Mouse (Mus musculus): ENCODE data around the gene Thap4. TPM values are rescaled to one million over a fixed set of nuclear protein-coding genes. Genes with fewer than 3 reads are reported as not detected.

Thap4 gene
- 28.8 TPM for polyA plus RNA-seq (2014; fragmentation: Illumina TruSeq; extraction: RNeasy Lipid Tissue Mini Kit (QIAGEN cat#74804); ENCODE audit: insufficient read depth, low read depth, low replicate concordance)

GRCm38 (mm10) chr1:93754573-93755290 is at the start of gene Thap4:
TSS of gene Thap4 (minus strand) at chr1:93754864.

GRCm38 (mm10) chr1:93803556-93804507 is 49.2 kb upstream of the Thap4 start, which contains the start of gene Ing5:
TSS of gene Ing5 (plus strand) at chr1:93803965.

GRCm38 (mm10) chr1:93801741-93802238 is 47.1 kb upstream of the Thap4 start, which contains the start of gene Dtymk:
TSS of gene Dtymk (minus strand) at chr1:93801934.

GRCm38 (mm10) chr1:93751290-93751689 is 3.4 kb downstream of the Thap4 start, which contains the start of gene Atg4b:
TSS of gene Atg4b (plus strand) at chr1:93751500.

GRCm38 (mm10) chr1:93685401-93686244 is 69.0 kb downstream of the Thap4 start, which contains the start of gene Bok:
TSS of gene Bok (plus strand) at chr1:93685660.

GRCm38 (mm10) chr1:93658559-93658958 is 96.1 kb downstream of the Thap4 start, which contains the start of gene Stk25:
TSS of gene Stk25 (minus strand) at chr1:93658659.

Other genes with a start within 250 kb of the Thap4 start
- gene Farp2, start 242.8 kb downstream of the Thap4 start, polyA plus RNA-seq (2014; fragmentation: Illumina TruSeq; extraction: RNeasy Lipid Tissue Mini Kit (QIAGEN cat#74804); ENCODE audit: insufficient read depth, low read depth, low replicate concordance), result 1.7 TPM
- 81.2 TPM for gene Stk25, start 96.2 kb downstream of the Thap4 start, polyA plus RNA-seq (2014; fragmentation: Illumina TruSeq; extraction: RNeasy Lipid Tissue Mini Kit (QIAGEN cat#74804); ENCODE audit: insufficient read depth, low read depth, low replicate concordance)
- gene Bok, start 69.2 kb downstream of the Thap4 start, polyA plus RNA-seq (2014; fragmentation: Illumina TruSeq; extraction: RNeasy Lipid Tissue Mini Kit (QIAGEN cat#74804); ENCODE audit: insufficient read depth, low read depth, low replicate concordance), result 16.7 TPM
- 24.6 TPM for gene Atg4b, start 3.4 kb downstream of the Thap4 start, polyA plus RNA-seq (2014; fragmentation: Illumina TruSeq; extraction: RNeasy Lipid Tissue Mini Kit (QIAGEN cat#74804); ENCODE audit: insufficient read depth, low read depth, low replicate concordance)
- gene Dtymk, start 47.1 kb upstream of the Thap4 start, polyA plus RNA-seq (2014; fragmentation: Illumina TruSeq; extraction: RNeasy Lipid Tissue Mini Kit (QIAGEN cat#74804); ENCODE audit: insufficient read depth, low read depth, low replicate concordance), result 39.8 TPM
- gene Ing5, start 49.1 kb upstream of the Thap4 start, polyA plus RNA-seq (2014; fragmentation: Illumina TruSeq; extraction: RNeasy Lipid Tissue Mini Kit (QIAGEN cat#74804); ENCODE audit: insufficient read depth, low read depth, low replicate concordance), result 8.5 TPM
- gene D2hgdh, start 70.0 kb upstream of the Thap4 start, polyA plus RNA-seq (2014; fragmentation: Illumina TruSeq; extraction: RNeasy Lipid Tissue Mini Kit (QIAGEN cat#74804); ENCODE audit: insufficient read depth, low read depth, low replicate concordance), result 6.2 TPM
- gene Gal3st2, start 106.4 kb upstream of the Thap4 start, polyA plus RNA-seq (2014; fragmentation: Illumina TruSeq; extraction: RNeasy Lipid Tissue Mini Kit (QIAGEN cat#74804); ENCODE audit: insufficient read depth, low read depth, low replicate concordance), result 0.46 TPM
- gene Gal3st2b, start 163.4 kb upstream of the Thap4 start, polyA plus RNA-seq (2014; fragmentation: Illumina TruSeq; extraction: RNeasy Lipid Tissue Mini Kit (QIAGEN cat#74804); ENCODE audit: insufficient read depth, low read depth, low replicate concordance), result not detected
- not detected for gene Gal3st2c, start 235.6 kb upstream of the Thap4 start, polyA plus RNA-seq (2014; fragmentation: Illumina TruSeq; extraction: RNeasy Lipid Tissue Mini Kit (QIAGEN cat#74804); ENCODE audit: insufficient read depth, low read depth, low replicate concordance)

Data from lung, adult 10 weeks (tissue).